ENCODE assay signal across 9 mouse cellular contexts in genomic region chr17:79699197-79699596, GRCm38 (mm10). TPM values are rescaled to one million over a fixed set of nuclear protein-coding genes. Genes with fewer than 3 reads are reported as not detected.
DNase-seq lines count a peak whose midpoint lies in the region; ATAC-seq and TF ChIP-seq lines count a peak whose summit lies in the region.
"Had no signal": no experiment of that assay in that cellular context is flagged by ENCODE, and none has a peak within 500 bp of the region (broad histone marks: within the 10 kb centered on the region; RNA-seq: fewer than 3 reads in every experiment).

No protein-coding gene starts in this region.

- no peaks in the 10 kb centered on the region for H3K9me3 ChIP-seq in intestine, postnatal 0 days (ENCODE audit: control insufficient read depth)
- H3K9me3 ChIP-seq in intestine, embryonic 16.5 days (ENCODE audit: control insufficient read depth, low read length) = no peaks in the 10 kb centered on the region
- no peaks in the 10 kb centered on the region for H3K9me3 ChIP-seq in ES-Bruce4 (replicated peaks; ENCODE audit: control insufficient read depth, insufficient read depth, low read length, poor library complexity, severe bottlenecking)
- H3K9me3 ChIP-seq in lung, embryonic 14.5 days (ENCODE audit: low read depth, low read length) = no peaks in the 10 kb centered on the region
- H3K9me3 ChIP-seq in forebrain, embryonic 10.5 days = no peaks in the 10 kb centered on the region
- H3K9me3 ChIP-seq: midbrain, embryonic 13.5 days had no signal

- H3K36me3 ChIP-seq in intestine, postnatal 0 days (ENCODE audit: control insufficient read depth, insufficient read depth) = no peaks in the 10 kb centered on the region
- no peaks in the 10 kb centered on the region for H3K36me3 ChIP-seq in intestine, embryonic 16.5 days (ENCODE audit: control insufficient read depth, insufficient read depth, low read length)
- H3K36me3 ChIP-seq in ES-Bruce4 (ENCODE audit: control insufficient read depth, insufficient read depth, low read length, poor library complexity, severe bottlenecking) = no peaks in the 10 kb centered on the region
- H3K36me3 ChIP-seq in lung, embryonic 14.5 days (ENCODE audit: insufficient read depth) = no peaks in the 10 kb centered on the region
- no peaks in the 10 kb centered on the region for H3K36me3 ChIP-seq in forebrain, embryonic 10.5 days (replicated peaks)
- H3K36me3 ChIP-seq: midbrain, embryonic 13.5 days had no signal

- H3K4me2 ChIP-seq in intestine, postnatal 0 days (replicated peaks; ENCODE audit: low read depth) = no peak overlapping the region
- no peak overlapping the region for H3K4me2 ChIP-seq in intestine, embryonic 16.5 days (ENCODE audit: low read depth, low read length)
- H3K4me2 ChIP-seq in lung, embryonic 14.5 days = no peak overlapping the region
- H3K4me2 ChIP-seq: midbrain, embryonic 13.5 days had no signal

- no peak for ATAC-seq in intestine, postnatal 0 days
- no peak for ATAC-seq in intestine, embryonic 16.5 days
- peak; percentile 60; the same call in 1 of the 2 replicates for ATAC-seq in lung, embryonic 14.5 days (ENCODE audit: insufficient read depth)
- ATAC-seq: midbrain, embryonic 13.5 days had no signal

- 13% methylated on average over 1 of the region's 1 CpGs for WGBS in intestine, postnatal 0 days
- WGBS in intestine, embryonic 16.5 days = 19% methylated on average over 1 of the region's 1 CpGs
- WGBS in lung, embryonic 14.5 days = 31% methylated on average over 1 of the region's 1 CpGs
- 21% methylated on average over 1 of the region's 1 CpGs for WGBS in forebrain, embryonic 10.5 days

- TF ChIP-seq EP300 in ES-Bruce4 (IDR thresholded peaks at IDR 0.05; ENCODE audit: insufficient read depth, low read depth, low read length) = no peak

- no peaks in the 10 kb centered on the region for H3K27me3 ChIP-seq in intestine, postnatal 0 days (replicated peaks; ENCODE audit: control insufficient read depth, insufficient read depth, low read length)
- H3K27me3 ChIP-seq in intestine, embryonic 16.5 days (replicated peaks; ENCODE audit: control insufficient read depth, insufficient read depth, low read length) = no peaks in the 10 kb centered on the region
- no peaks in the 10 kb centered on the region for H3K27me3 ChIP-seq in ES-Bruce4 (ENCODE audit: control insufficient read depth, insufficient read depth, low read length, poor library complexity, severe bottlenecking)
- H3K27me3 ChIP-seq in lung, embryonic 14.5 days (ENCODE audit: insufficient read depth, low read length) = no peaks in the 10 kb centered on the region
- no peaks in the 10 kb centered on the region for H3K27me3 ChIP-seq in forebrain, embryonic 10.5 days (ENCODE audit: poor library complexity, severe bottlenecking)
- H3K27me3 ChIP-seq: midbrain, embryonic 13.5 days had no signal

- H3K9ac ChIP-seq in intestine, postnatal 0 days (ENCODE audit: low read depth, low read length) = no peak overlapping the region
- no peak overlapping the region for H3K9ac ChIP-seq in intestine, embryonic 16.5 days (ENCODE audit: low read depth, low read length)
- no peak overlapping the region for H3K9ac ChIP-seq in ES-Bruce4 (ENCODE audit: low read depth, poor library complexity, severe bottlenecking)
- H3K9ac ChIP-seq in lung, embryonic 14.5 days = no peak overlapping the region
- H3K9ac ChIP-seq: midbrain, embryonic 13.5 days had no signal

- H3K4me1 ChIP-seq in intestine, postnatal 0 days (replicated peaks; ENCODE audit: control insufficient read depth, insufficient read depth, low read length) = no peaks in the 10 kb centered on the region
- no peaks in the 10 kb centered on the region for H3K4me1 ChIP-seq in intestine, embryonic 16.5 days (ENCODE audit: control insufficient read depth, insufficient read depth, low read length)
- H3K4me1 ChIP-seq in ES-Bruce4 (ENCODE audit: control insufficient read depth, insufficient read depth, low read length) = no peaks in the 10 kb centered on the region
- no peaks in the 10 kb centered on the region for H3K4me1 ChIP-seq in lung, embryonic 14.5 days (ENCODE audit: insufficient read depth)
- no peaks in the 10 kb centered on the region for H3K4me1 ChIP-seq in forebrain, embryonic 10.5 days
- H3K4me1 ChIP-seq: midbrain, embryonic 13.5 days had no signal

- peak; percentile 21 for DNase-seq in ZHBTc4 (ENCODE audit: low read depth, low spot score)
- peak; percentile 74 for DNase-seq in lung, embryonic 14.5 days
- no peak for DNase-seq in forebrain, embryonic 10.5 days (ENCODE audit: extremely low spot score, low spot score)
- no peak for DNase-seq in spleen, adult 12 weeks (ENCODE audit: low spot score)
- DNase-seq: right cerebral cortex, postnatal 25 days had no signal

- TF ChIP-seq POLR2A in ES-Bruce4 (IDR thresholded peaks at IDR 0.05; ENCODE audit: insufficient read depth, low read length) = no peak

- H3K27ac ChIP-seq in intestine, postnatal 0 days (ENCODE audit: low read depth, low read length) = no peak overlapping the region
- no peak overlapping the region for H3K27ac ChIP-seq in intestine, embryonic 16.5 days (ENCODE audit: low read length)
- H3K27ac ChIP-seq in ES-Bruce4 (ENCODE audit: insufficient read depth, low read length) = no peak overlapping the region
- H3K27ac ChIP-seq in lung, embryonic 14.5 days (ENCODE audit: low read depth) = no peak overlapping the region
- no peak overlapping the region for H3K27ac ChIP-seq in forebrain, embryonic 10.5 days
- H3K27ac ChIP-seq: midbrain, embryonic 13.5 days had no signal

- no peak overlapping the region for H3K4me3 ChIP-seq in intestine, postnatal 0 days (ENCODE audit: low read depth, low read length)
- no peak overlapping the region for H3K4me3 ChIP-seq in intestine, embryonic 16.5 days (ENCODE audit: low read length)
- no peak overlapping the region for H3K4me3 ChIP-seq in ES-Bruce4 (ENCODE audit: low read depth, low read length)
- no peak overlapping the region for H3K4me3 ChIP-seq in lung, embryonic 14.5 days (ENCODE audit: low read depth, low read length)
- no peak overlapping the region for H3K4me3 ChIP-seq in forebrain, embryonic 10.5 days
- H3K4me3 ChIP-seq: midbrain, embryonic 13.5 days had no signal

- TF ChIP-seq CTCF in intestine, postnatal 0 days (IDR thresholded peaks at IDR 0.05; ENCODE audit: low read depth) = peak; percentile 78
- TF ChIP-seq CTCF in ES-Bruce4 (IDR thresholded peaks at IDR 0.05; ENCODE audit: low read depth, low read length) = peak; percentile 26
- TF ChIP-seq CTCF in lung, embryonic 14.5 days (IDR thresholded peaks at IDR 0.05; ENCODE audit: low read depth) = peak; percentile 67

RNA-seq across cellular contexts. Expression of gene Cyp1b1, which starts 15.7 kb away (rescaled TPM):
- 3.7 and 4.4 TPM in 2 replicates for polyA plus RNA-seq in intestine, postnatal 0 days (2015; fragmentation: Nextera tagmentation; extraction: Ambion mirVana)
- 6.9 and 8.9 TPM in 2 replicates for polyA plus RNA-seq in intestine, embryonic 16.5 days (2015; fragmentation: Nextera tagmentation; extraction: Ambion mirVana)
- 7.5 and 8.4 TPM in 2 replicates for polyA plus RNA-seq in ES-Bruce4 (2011; ENCODE audit: insufficient read depth, insufficient read length, low read depth, missing spikeins)
- 1.9 and 2.0 TPM in 2 replicates for polyA plus RNA-seq in lung, embryonic 14.5 days (2014; fragmentation: Nextera tagmentation; extraction: Ambion mirVana)
- polyA plus RNA-seq in forebrain, embryonic 10.5 days (2016; fragmentation: Nextera tagmentation; extraction: Ambion mirVana) = 1.6 and 2.3 TPM in 2 replicates

Comparison
In these comparisons a context has a peak if more than half of its experiments do, and no peak if none do; other contexts are left out.
1. CTCF ChIP-seq: peak in every context shown above with its lines; median percentile 78 in intestine, postnatal 0 days; 67 in lung, embryonic 14.5 days; 26 in ES-Bruce4.
2. DNase-seq: peak in ZHBTc4 (single experiment) and lung, embryonic 14.5 days (single experiment); none in forebrain, embryonic 10.5 days (single experiment) and spleen, adult 12 weeks (single experiment).